Mouse (Mus musculus) heart, embryonic 15.5 days (tissue): ENCODE data around the gene Cep152. TPM values are rescaled to one million over a fixed set of nuclear protein-coding genes. Genes with fewer than 3 reads are reported as not detected.

ENCODE experiments used
- ATAC-seq: fragments of 200-750 bp; cut with Nextera tagmentation; replicated peaks from 2 replicates; pipeline ENCODE4 v1.8.0; 2017; ENCODE audit warnings: low read depth, moderate TSS enrichment; ENCODE audit not compliant: insufficient number of reproducible peaks, insufficient read depth, low FRiP score
- H3K27ac ChIP-seq: fragments of 300-500 bp; sonication (generic); 2 replicates; pipeline ENCODE4 v1.5.1; 2015; ENCODE audit warnings: mild to moderate bottlenecking, inconsistent platforms
- H3K27me3 ChIP-seq: fragments of 300-500 bp; sonication (generic); 2 replicates; pipeline ENCODE4 v1.6.1; 2015; ENCODE audit warnings: inconsistent platforms
- H3K36me3 ChIP-seq: fragments of 300-500 bp; sonication (generic); 2 replicates; pipeline ENCODE4 v1.6.1; 2015; ENCODE audit warnings: mild to moderate bottlenecking, inconsistent platforms
- H3K4me1 ChIP-seq: fragments of 300-500 bp; sonication (generic); replicated peaks from 2 replicates; pipeline ENCODE4 v1.6.1; 2015; ENCODE audit warnings: inconsistent platforms
- H3K4me2 ChIP-seq: fragments of 300-500 bp; sonication (generic); 2 replicates; pipeline ENCODE4 v1.6.1; 2015; ENCODE audit warnings: inconsistent platforms, mild to moderate bottlenecking, moderate library complexity
- H3K4me3 ChIP-seq: fragments of 300-500 bp; sonication (generic); 2 replicates; pipeline ENCODE4 v1.5.1; 2015; ENCODE audit warnings: mild to moderate bottlenecking, inconsistent platforms
- H3K9ac ChIP-seq: fragments of 300-500 bp; sonication (generic); 2 replicates; pipeline ENCODE4 v1.6.1; 2015; ENCODE audit warnings: mild to moderate bottlenecking, inconsistent platforms
- H3K9me3 ChIP-seq: fragments of 300-500 bp; sonication (generic); replicated peaks from 2 replicates; pipeline ENCODE4 v1.6.1; 2016; ENCODE audit warnings: inconsistent platforms
- whole genome bisulfite sequencing: fragments of 180-500 bp; shearing (Covaris S2); methylation state at CpG from one replicate; pipeline ENCODE4 v1.1.7; 2015; ENCODE audit warnings: mixed read lengths; 5-methylcytosine and 5-hydroxymethylcytosine counted together
- polyA plus RNA-seq: library from polyadenylated mRNA; unstranded; fragments of >200 nt; fragmentation: Nextera tagmentation; extraction: Ambion mirVana; gene quantifications from 2 replicates; pipeline ENCODE4 v1.2.1, GENCODE M21; 2015

Cep152 gene
- polyA plus RNA-seq, 1 experiment from 2014 or later = 3.1 TPM

DNA sequence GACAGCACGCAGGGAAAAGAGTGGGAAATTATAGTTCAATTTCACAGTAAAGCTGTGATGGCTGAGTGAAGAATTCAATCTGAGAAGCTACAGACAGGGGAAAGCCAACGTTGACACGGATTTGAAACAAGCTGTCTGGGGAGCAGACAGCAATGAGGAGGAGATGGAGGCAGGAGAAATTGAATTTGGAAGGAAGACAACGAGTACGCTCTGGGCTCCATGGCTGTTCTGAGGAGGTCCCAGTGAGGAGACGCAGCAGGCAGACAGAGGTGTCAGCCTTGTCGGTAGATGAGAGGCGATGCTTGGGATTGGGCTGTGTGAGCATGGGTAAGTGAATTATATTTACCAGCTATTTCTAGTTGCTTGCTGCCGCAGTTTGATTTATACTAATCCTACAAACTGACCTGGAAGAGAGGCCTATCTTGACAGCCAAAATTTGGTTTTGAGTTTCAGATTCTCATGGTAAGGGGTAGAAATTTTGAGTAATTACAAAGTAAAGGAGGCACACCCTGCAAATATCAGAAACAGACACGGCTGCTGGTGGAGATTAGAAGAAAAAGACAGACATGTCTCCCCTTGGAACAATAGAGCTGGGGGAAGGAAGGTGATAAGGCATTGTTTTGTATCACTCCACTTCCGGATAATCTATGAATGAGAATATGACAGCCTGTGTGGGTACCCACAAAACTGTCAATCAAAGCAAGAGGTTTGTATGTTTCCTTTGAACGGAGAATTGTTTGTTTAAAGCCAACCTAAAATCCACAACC is 109.4 kb downstream of the Cep152 start:
- Histone ChIP-seq H3K9ac (no peak overlapping the region), H3K4me3 (no peak overlapping the region), H3K36me3 (no peaks in the 10 kb centered on the region), H3K4me2 (no peak overlapping the region), H3K4me1 (peaks cover 12% of the 10 kb centered on the region), H3K27me3 (no peaks in the 10 kb centered on the region), H3K9me3 (no peaks in the 10 kb centered on the region), H3K27ac (peak overlapping the region; percentile 72)
- no peak for ATAC-seq
- WGBS = 45% methylated on average over 12 of the region's 12 CpGs

GRCm38 (mm10) chr2:125514391-125514790 is 110.5 kb downstream of the Cep152 start:
- no peak for ATAC-seq
- Histone ChIP-seq H3K4me2 (no peak overlapping the region), H3K9ac (no peak overlapping the region), H3K4me1 (peaks cover 12% of the 10 kb centered on the region), H3K27me3 (no peaks in the 10 kb centered on the region), H3K4me3 (no peak overlapping the region), H3K27ac (no peak overlapping the region), H3K36me3 (no peaks in the 10 kb centered on the region), H3K9me3 (no peaks in the 10 kb centered on the region)
- 64% methylated on average over 3 of the region's 3 CpGs for WGBS

Other genes starting within 250 kb of the Cep152 start
- 0.23 and 0.53 TPM in 2 replicates for gene Gm9913, start 120.0 kb downstream of the Cep152 start, polyA plus RNA-seq
- 16.8 and 24.6 TPM in 2 replicates for gene Fbn1, start 117.1 kb downstream of the Cep152 start, polyA plus RNA-seq
- 119 and 128 TPM in 2 replicates for gene Eid1, start 48.0 kb upstream of the Cep152 start, polyA plus RNA-seq
- 1.0 and 1.5 TPM in 2 replicates for gene Shc4, start 99.0 kb upstream of the Cep152 start, polyA plus RNA-seq
- 11.3 and 12.8 TPM in 2 replicates for gene Secisbp2l, start 157.8 kb upstream of the Cep152 start, polyA plus RNA-seq
- 26.8 and 32.0 TPM in 2 replicates for gene Galk2, start 234.0 kb upstream of the Cep152 start, polyA plus RNA-seq
- gene Cops2, start 234.0 kb upstream of the Cep152 start, polyA plus RNA-seq = 53.2 and 57.0 TPM in 2 replicates